Mouse (Mus musculus) thymus, postnatal 0 days (tissue): ENCODE data around the gene Bysl. TPM values are rescaled to one million over a fixed set of nuclear protein-coding genes. Genes with fewer than 3 reads are reported as not detected.

ENCODE experiments used
- polyA plus RNA-seq: library from polyadenylated mRNA; unstranded; fragments of >200 nt; fragmentation: Nextera tagmentation; extraction: Ambion mirVana; gene quantifications from 2 replicates; pipeline ENCODE4 v1.2.1, GENCODE M21; 2015

Gene Bysl
- polyA plus RNA-seq, 1 experiment from 2014 or later = 22.4 TPM

Other genes starting within 250 kb of the Bysl start
- 69.0 and 70.6 TPM in 2 replicates for gene Mrps10, start 242.6 kb downstream of the Bysl start, polyA plus RNA-seq
- gene Guca1b, start 226.1 kb downstream of the Bysl start, polyA plus RNA-seq = 0.40 and 0.57 TPM in 2 replicates
- gene Guca1a, start 210.9 kb downstream of the Bysl start, polyA plus RNA-seq = 0.84 and 1.3 TPM in 2 replicates
- gene AI661453, start 174.9 kb downstream of the Bysl start, polyA plus RNA-seq = 0.46 and 0.53 TPM in 2 replicates
- 0.99 and 1.4 TPM in 2 replicates for gene 1700001C19Rik, start 174.1 kb downstream of the Bysl start, polyA plus RNA-seq
- gene Taf8, start 109.2 kb downstream of the Bysl start, polyA plus RNA-seq = 28.0 and 30.8 TPM in 2 replicates
- gene Ccnd3, start 106.4 kb downstream of the Bysl start, polyA plus RNA-seq = 1,113 and 1,146 TPM in 2 replicates
- gene Med20, start 90 bp upstream of the Bysl start, polyA plus RNA-seq = 46.9 and 50.1 TPM in 2 replicates
- gene Gm20517, start 97 bp upstream of the Bysl start, polyA plus RNA-seq = 1.8 TPM in 2 replicates
- gene Usp49, start 19.2 kb upstream of the Bysl start, polyA plus RNA-seq = 3.9 and 4.6 TPM in 2 replicates
- 431 and 452 TPM in 2 replicates for gene Tomm6, start 76.9 kb upstream of the Bysl start, polyA plus RNA-seq
- 0.98 and 1.3 TPM in 2 replicates for gene Frs3, start 77.5 kb upstream of the Bysl start, polyA plus RNA-seq
- gene Gm21981, start 83.0 kb upstream of the Bysl start, polyA plus RNA-seq = 0.12 and 0.18 TPM in 2 replicates
- 0.81 and 1.2 TPM in 2 replicates for gene Prickle4, start 83.2 kb upstream of the Bysl start, polyA plus RNA-seq
- 2.4 and 2.5 TPM in 2 replicates for gene Pgc, start 115.3 kb upstream of the Bysl start, polyA plus RNA-seq
- gene Tfeb, start 125.5 kb upstream of the Bysl start, polyA plus RNA-seq = 4.7 and 5.5 TPM in 2 replicates
- 3.5 and 3.7 TPM in 2 replicates for gene Mdfi, start 223.2 kb upstream of the Bysl start, polyA plus RNA-seq